Mouse (Mus musculus): Measurements from ENCODE around the gene Calhm6.

Gene Calhm6

GRCm38 (mm10) chr10:34095964-34096363, 31.8 kb downstream of the Calhm6 start:
- DNase-seq = no peak

- no peak for DNase-seq
These were observed 32.6 kb downstream of the Calhm6 start for GRCm38 (mm10) chr10:34095147-34095546.

- DNase-seq = no peak
These were observed 35.9 kb downstream of the Calhm6 start for GRCm38 (mm10) chr10:34091888-34092287.

GRCm38 (mm10) chr10:34090481-34090880, 37.3 kb downstream of the Calhm6 start:
- DNase-seq = no peak

GRCm38 (mm10) chr10:34089517-34089916, 38.3 kb downstream of the Calhm6 start:
- DNase-seq = no peak

- no peak for DNase-seq
These were observed 39.3 kb downstream of the Calhm6 start for GRCm38 (mm10) chr10:34088515-34088914.

- DNase-seq = no peak
These were observed 41.3 kb downstream of the Calhm6 start for GRCm38 (mm10) chr10:34086514-34086913.

Measured in kidney, adult 18-20 months (tissue).